Mouse (Mus musculus): Measurements from ENCODE around the gene Poc5. TPM values are rescaled to one million over a fixed set of nuclear protein-coding genes. Genes with fewer than 3 reads are reported as not detected.

Gene Poc5
- polyA plus RNA-seq, 1 experiment from 2014 or later, result 16.4 TPM

DNA sequence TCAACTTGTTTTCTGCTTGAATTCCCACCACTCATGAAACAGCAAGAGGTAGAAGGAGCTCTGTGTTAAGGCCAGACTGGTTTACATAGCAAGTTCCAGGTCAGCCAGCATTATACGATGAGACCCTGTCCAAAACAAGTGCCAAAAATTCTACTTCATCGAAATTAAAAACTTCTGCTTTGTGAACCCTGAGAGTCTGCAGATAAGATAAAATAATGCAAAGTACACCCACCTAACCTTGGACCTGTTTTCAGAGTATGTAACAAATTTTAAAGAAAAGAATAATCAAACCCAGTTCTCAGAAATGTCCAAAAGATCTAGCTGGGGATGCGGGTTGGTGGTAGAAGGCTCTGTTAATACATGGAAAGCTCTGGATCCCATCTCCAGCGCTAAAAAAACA lies 70.5 kb downstream of the Poc5 start:
- Histone ChIP-seq H3K4me3 (ENCODE audit: low read length) (no peak overlapping the region), H3K4me2 (ENCODE audit: low read length) (no peak overlapping the region), H3K27me3 (replicated peaks; ENCODE audit: control insufficient read depth, insufficient read depth, low read length) (no peaks in the 10 kb centered on the region), H3K4me1 (ENCODE audit: control insufficient read depth, insufficient read depth, low read depth, low read length) (no peaks in the 10 kb centered on the region), H3K9me3 (ENCODE audit: control insufficient read depth, low read length) (no peaks in the 10 kb centered on the region), H3K27ac (ENCODE audit: low read depth, low read length) (no peak overlapping the region), H3K9ac (ENCODE audit: low read depth, low read length) (no peak overlapping the region), H3K36me3 (ENCODE audit: control insufficient read depth, insufficient read depth, low read length) (no peaks in the 10 kb centered on the region)
- WGBS, result 80% methylated on average over 4 of the region's 4 CpGs
- ATAC-seq, result no peak

DNA sequence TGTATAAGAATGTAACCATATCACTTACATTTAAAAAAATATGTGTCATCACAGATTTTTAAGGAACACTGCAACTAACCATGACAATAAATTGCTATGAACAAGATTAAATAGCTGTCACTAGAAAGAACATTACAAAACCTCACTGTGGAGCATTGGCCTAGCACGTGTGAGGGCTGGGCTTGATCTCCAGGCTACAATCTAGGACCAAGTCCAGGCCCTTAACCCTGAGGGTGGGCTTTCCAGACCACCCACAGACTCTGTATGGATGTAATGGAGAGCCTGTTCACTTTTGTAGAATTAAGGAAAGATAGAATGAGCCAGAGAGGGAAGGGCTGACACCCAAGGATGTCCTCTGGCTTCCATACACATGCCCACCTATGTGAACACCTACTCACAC lies 74.5 kb downstream of the Poc5 start:
- Histone ChIP-seq H3K9ac (ENCODE audit: low read depth, low read length) (no peak overlapping the region), H3K27ac (ENCODE audit: low read depth, low read length) (no peak overlapping the region), H3K4me1 (ENCODE audit: control insufficient read depth, insufficient read depth, low read depth, low read length) (no peaks in the 10 kb centered on the region), H3K27me3 (replicated peaks; ENCODE audit: control insufficient read depth, insufficient read depth, low read length) (no peaks in the 10 kb centered on the region), H3K4me2 (ENCODE audit: low read length) (no peak overlapping the region), H3K36me3 (ENCODE audit: control insufficient read depth, insufficient read depth, low read length) (no peaks in the 10 kb centered on the region), H3K4me3 (ENCODE audit: low read length) (no peak overlapping the region), H3K9me3 (ENCODE audit: control insufficient read depth, low read length) (no peaks in the 10 kb centered on the region)
- 69% methylated on average over 1 of the region's 1 CpGs for WGBS
- no peak for ATAC-seq

DNA sequence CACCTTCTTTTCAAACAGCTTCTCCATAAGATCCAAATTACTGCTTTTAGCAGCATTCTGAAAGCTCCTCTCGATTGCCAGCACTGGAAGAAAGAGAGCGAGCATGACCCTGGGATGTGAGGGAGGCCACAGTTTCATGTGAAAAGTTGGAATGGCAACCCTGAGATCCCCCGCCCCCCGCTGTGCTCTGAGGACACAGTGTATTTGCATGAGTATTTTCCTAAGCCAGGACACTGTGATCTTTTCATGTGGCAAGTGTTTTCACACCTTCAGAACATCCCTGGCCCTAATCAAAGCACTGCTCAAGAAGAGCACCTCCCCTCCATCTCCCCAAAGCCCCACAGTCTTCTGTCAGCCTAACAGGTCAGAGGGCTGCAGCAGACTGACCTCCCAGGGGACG lies 77.2 kb downstream of the Poc5 start:
- Histone ChIP-seq H3K27ac (ENCODE audit: low read depth, low read length) (no peak overlapping the region), H3K9me3 (ENCODE audit: control insufficient read depth, low read length) (no peaks in the 10 kb centered on the region), H3K27me3 (replicated peaks; ENCODE audit: control insufficient read depth, insufficient read depth, low read length) (no peaks in the 10 kb centered on the region), H3K4me3 (ENCODE audit: low read length) (no peak overlapping the region), H3K4me2 (ENCODE audit: low read length) (no peak overlapping the region), H3K4me1 (ENCODE audit: control insufficient read depth, insufficient read depth, low read depth, low read length) (no peaks in the 10 kb centered on the region), H3K36me3 (ENCODE audit: control insufficient read depth, insufficient read depth, low read length) (no peaks in the 10 kb centered on the region), H3K9ac (ENCODE audit: low read depth, low read length) (no peak overlapping the region)
- whole genome bisulfite sequencing, result 58% methylated on average over 5 of the region's 5 CpGs
- no peak for ATAC-seq

Small RNAs within 50 kb of the gene (microRNA-seq; reads per million reads assigned to microRNA genes)
- not detected for gene Gm25213

Other genes starting within 250 kb of the Poc5 start
- gene Ankdd1b, start 82.9 kb downstream of the Poc5 start, polyA plus RNA-seq (2015; fragmentation: Nextera tagmentation; extraction: Ambion mirVana), result 0.55 TPM in 1 of 2 replicates, not detected in the other
- gene Gm17622, start 102.4 kb downstream of the Poc5 start, polyA plus RNA-seq (2015; fragmentation: Nextera tagmentation; extraction: Ambion mirVana), result not detected in 2 replicates
- 7.4 and 7.9 TPM in 2 replicates for gene Polk, start 154.3 kb downstream of the Poc5 start, polyA plus RNA-seq (2015; fragmentation: Nextera tagmentation; extraction: Ambion mirVana)
- 7.5 and 7.6 TPM in 2 replicates for gene Col4a3bp, start 154.3 kb downstream of the Poc5 start, polyA plus RNA-seq (2015; fragmentation: Nextera tagmentation; extraction: Ambion mirVana)

Data from hindbrain, embryonic 16.5 days (tissue).